Mouse (Mus musculus): ENCODE measurements around the gene Ptchd3.

Gene Ptchd3

GRCm38 (mm10) chr11:121829947-121830346 is at the start of gene Ptchd3:
Gene Ptchd3 (plus strand): TSS chr11:121830247.
- DNase-seq = no peak

- no peak for DNase-seq
Measured at GRCm38 (mm10) chr11:121781831-121782230, 48.2 kb upstream of the Ptchd3 start.

GRCm38 (mm10) chr11:121787456-121787855 is 42.6 kb upstream of the Ptchd3 start:
- DNase-seq = no peak

GRCm38 (mm10) chr11:121789566-121789965 is 40.5 kb upstream of the Ptchd3 start:
- DNase-seq = no peak

GRCm38 (mm10) chr11:121790671-121791094 is 39.4 kb upstream of the Ptchd3 start:
- DNase-seq = no peak

- no peak for DNase-seq
Measured at GRCm38 (mm10) chr11:121791446-121791845, 38.6 kb upstream of the Ptchd3 start.

GRCm38 (mm10) chr11:121791991-121792390 is 38.1 kb upstream of the Ptchd3 start:
- no peak for DNase-seq

- no peak for DNase-seq
Measured at GRCm38 (mm10) chr11:121793530-121793929, 36.5 kb upstream of the Ptchd3 start.

- no peak for DNase-seq
Measured at GRCm38 (mm10) chr11:121794186-121794585, 35.9 kb upstream of the Ptchd3 start.

GRCm38 (mm10) chr11:121794591-121795199 is 35.4 kb upstream of the Ptchd3 start:
- DNase-seq = no peak

GRCm38 (mm10) chr11:121795978-121796377 is 34.1 kb upstream of the Ptchd3 start:
- DNase-seq = no peak

GRCm38 (mm10) chr11:121798591-121798990 is 31.5 kb upstream of the Ptchd3 start:
- DNase-seq = no peak

GRCm38 (mm10) chr11:121799746-121800299 is 30.2 kb upstream of the Ptchd3 start:
- DNase-seq = no peak

GRCm38 (mm10) chr11:121802743-121803142 is 27.3 kb upstream of the Ptchd3 start:
- no peak for DNase-seq

GRCm38 (mm10) chr11:121804258-121805027 is 25.6 kb upstream of the Ptchd3 start:
- DNase-seq = no peak

GRCm38 (mm10) chr11:121808204-121808852 is 21.7 kb upstream of the Ptchd3 start:
- DNase-seq = peak; percentile 72

- DNase-seq = peak; percentile 30
Measured at GRCm38 (mm10) chr11:121808866-121809265, 21.2 kb upstream of the Ptchd3 start.

- no peak for DNase-seq
Measured at GRCm38 (mm10) chr11:121845923-121846322, 15.9 kb downstream of the Ptchd3 start.

- peak; percentile 33 for DNase-seq
Measured at GRCm38 (mm10) chr11:121847790-121848299, 17.8 kb downstream of the Ptchd3 start.
